Mouse (Mus musculus) common myeloid progenitor, adult 5-6 weeks (primary cell): ENCODE measurements around the gene Atf3. TPM values are rescaled to one million over a fixed set of nuclear protein-coding genes. Genes with fewer than 3 reads are reported as not detected.
A peak's percentile ranks its signal among the peaks of the same experiment; 100 is the strongest.

Experiments used
- ATAC-seq: replicated peaks from 2 replicates; pipeline ENCODE4 v1.8.0; 2016; ENCODE audit warnings: low read depth, mild to moderate bottlenecking, moderate TSS enrichment, inconsistent platforms; ENCODE audit not compliant: poor library complexity, severe bottlenecking
- total RNA-seq: library from RNA; stranded (forward); fragments of 200-1000, 187-1606 nt; gene quantifications from 2 replicates; pipeline ENCODE4 v1.2.3, GENCODE M21; 2017

Atf3 gene
- 17.2 and 39.8 TPM in 2 replicates for total RNA-seq

DNA sequence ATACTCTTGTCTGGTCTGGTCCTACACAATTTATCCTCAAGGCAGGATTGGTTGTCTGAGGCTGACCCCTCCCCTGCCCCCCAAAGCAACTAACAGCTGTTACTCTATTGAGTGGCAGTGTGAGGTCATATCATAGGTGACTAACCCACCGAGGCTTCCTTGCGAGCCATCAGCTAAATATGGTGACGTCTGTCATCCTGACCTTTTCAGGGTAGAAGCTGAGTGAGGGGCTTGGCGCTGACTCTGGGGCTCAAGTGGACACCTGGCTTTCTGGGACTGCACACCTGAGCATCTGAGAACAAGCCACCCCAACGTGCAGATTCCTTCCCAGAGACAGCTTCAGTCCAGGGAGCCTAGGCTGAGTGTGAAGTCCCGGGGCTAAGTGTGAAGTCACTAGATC, at the start of gene Atf3:
Gene Atf3 (minus strand): TSS at position 101 of the 400 bp plus-strand sequence.
- ATAC-seq: no peak

DNA sequence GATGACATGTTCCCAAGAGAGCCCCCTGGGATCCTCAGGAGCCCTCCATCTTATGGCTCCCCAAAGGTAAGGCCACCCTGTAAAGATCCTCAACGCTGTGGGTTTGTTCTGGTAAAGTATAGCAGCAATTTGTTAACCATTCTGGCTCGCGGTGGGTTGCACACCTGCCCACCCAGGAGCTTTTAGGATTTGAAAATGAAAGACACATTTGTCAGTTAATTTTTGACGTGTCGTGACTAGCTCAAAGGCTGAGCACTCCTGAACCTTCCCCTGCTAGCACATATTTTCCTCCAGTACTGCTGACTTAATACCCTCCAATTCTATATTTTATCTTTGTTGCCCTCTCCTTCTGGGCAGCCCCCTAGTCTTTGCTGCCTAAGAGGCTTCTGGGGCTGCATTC, 49.3 kb upstream of the Atf3 start:
- no peak for ATAC-seq

DNA sequence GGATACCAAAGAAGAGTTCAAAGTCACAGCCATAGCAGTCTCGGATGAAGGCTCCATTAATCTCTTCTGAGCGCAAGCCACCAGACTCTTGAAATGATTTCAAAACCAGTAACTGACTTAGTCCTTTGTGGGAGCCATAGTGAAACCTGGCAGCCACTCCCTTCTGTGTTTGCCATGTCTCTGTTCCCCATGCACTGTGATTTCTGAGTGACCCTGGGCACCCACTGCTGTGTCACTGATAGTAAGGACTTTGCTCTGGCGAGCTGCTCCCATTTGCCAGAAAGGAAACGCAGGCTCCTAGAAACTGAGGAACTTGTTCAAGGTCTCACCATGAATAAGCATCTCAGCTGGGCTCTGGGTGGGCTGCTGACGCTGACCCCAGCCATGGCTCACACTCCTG, 45.6 kb upstream of the Atf3 start:
- ATAC-seq: no peak

DNA sequence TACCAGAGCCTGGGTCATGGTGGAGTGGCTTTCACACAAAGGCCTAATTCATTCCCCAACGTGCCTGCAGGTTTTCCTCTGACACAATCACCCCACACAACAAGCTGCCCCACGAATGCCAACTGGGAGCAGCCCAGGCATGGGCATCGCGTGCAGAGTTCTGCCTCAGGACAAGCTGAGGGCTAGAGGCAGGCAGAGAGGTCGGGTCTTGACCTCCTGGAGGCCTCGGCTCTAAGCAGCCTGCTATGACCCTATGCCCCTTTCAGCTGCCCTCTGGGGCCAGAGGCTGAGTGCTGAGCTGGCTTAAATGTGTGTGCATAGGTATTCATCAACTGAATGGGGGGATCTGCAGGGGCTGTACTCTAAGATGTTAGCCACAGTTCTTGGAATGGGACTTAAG, 44.0 kb upstream of the Atf3 start:
- no peak for ATAC-seq

DNA sequence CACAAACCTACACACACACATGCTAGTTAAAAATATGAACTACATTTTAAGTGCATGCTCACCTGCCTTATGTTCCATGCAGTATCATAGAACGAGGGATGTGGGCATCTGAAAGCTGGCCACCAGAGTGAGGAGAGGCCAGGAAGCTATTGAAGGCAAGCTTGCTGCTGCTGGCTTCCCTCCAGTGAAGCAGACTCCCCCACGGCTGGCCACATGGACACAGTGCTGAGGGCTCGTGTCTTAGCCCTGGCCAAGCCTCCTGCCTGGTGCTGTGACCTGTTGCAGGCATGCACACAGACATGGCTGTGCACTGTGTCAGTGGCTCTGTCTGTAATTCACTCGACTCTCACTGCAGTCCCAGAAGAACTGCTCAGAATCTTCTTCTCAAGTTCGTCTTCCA, 41.8 kb upstream of the Atf3 start:
- no peak for ATAC-seq

DNA sequence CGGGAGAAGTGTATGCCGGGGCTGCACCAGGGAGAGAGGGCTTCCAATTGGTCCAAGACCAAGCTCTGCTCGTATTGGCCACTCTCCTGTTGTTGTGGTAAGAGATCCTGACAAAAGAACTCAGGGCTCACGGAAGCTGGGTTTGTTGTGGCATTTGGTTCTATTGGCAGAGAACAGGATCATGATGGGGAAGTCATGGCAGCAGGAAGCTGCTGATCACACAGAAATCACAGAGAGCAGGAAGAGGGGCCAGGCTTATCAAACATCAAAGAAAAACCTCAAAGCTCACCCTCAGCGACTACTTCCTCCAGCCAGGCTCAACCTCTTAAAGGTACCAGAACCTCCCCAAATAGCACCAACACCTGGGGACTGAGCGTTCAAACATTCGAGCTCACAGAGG, 41.3 kb upstream of the Atf3 start:
- peak; percentile 77 for ATAC-seq

DNA sequence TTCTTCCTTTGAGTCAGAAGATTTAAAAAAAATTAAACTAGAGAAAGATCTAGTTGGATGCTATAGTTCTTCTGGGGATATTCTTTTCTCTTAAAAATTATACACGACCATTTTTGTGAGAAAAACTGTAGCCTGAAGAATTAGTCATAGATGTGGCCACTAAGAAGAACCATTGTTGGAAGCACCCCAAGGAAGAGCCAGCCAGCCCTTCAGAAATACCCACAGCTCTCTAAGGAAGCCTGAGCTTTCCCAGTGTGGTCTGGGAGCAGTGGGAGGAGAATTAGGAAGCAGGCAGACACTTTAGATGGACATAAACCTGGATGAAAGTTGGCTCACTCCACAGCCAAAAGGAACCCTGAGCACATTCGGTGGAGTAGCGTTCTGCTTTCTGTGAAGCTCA, 40.7 kb upstream of the Atf3 start:
- no peak for ATAC-seq

DNA sequence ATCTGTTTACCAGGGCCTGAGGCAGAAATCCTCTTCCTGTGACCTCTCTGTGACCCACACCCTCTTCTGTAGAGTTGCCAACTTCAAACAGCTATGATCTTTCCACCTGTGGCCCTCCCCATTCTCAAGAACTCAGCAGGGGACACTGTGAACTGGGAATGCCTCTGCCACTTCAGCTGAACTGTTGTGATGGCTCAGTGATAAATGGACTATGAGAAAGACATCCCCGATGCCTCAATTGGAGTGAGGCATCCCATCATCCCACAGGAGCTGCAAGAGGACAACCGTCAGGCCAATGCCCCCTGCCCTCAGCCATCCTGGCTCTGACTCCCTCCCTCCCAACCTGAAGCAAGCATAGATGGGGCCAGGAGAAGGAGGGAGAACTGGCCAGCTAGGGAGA, 40.1 kb upstream of the Atf3 start:
- no peak for ATAC-seq

DNA sequence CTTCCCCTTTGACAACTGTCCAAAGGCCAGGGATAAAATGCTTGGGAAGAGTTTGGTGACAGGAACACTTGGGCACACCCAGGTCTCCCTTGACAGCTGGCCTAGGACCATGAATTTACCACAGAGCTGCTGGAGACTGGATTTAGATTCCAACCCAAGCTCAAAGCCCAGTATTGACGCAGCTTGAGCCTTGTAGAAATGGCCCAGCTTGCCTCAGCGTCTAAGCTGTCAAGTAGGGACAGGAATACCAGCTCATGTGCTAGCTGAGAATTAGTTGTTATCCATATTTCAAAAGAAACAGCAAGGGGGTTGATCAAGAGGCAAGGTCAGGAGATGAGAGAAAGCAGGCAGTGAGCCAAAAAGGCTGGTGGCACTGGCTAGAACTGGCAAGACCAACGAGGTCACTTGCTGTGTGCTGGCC, 39.5 kb upstream of the Atf3 start:
- ATAC-seq: no peak

DNA sequence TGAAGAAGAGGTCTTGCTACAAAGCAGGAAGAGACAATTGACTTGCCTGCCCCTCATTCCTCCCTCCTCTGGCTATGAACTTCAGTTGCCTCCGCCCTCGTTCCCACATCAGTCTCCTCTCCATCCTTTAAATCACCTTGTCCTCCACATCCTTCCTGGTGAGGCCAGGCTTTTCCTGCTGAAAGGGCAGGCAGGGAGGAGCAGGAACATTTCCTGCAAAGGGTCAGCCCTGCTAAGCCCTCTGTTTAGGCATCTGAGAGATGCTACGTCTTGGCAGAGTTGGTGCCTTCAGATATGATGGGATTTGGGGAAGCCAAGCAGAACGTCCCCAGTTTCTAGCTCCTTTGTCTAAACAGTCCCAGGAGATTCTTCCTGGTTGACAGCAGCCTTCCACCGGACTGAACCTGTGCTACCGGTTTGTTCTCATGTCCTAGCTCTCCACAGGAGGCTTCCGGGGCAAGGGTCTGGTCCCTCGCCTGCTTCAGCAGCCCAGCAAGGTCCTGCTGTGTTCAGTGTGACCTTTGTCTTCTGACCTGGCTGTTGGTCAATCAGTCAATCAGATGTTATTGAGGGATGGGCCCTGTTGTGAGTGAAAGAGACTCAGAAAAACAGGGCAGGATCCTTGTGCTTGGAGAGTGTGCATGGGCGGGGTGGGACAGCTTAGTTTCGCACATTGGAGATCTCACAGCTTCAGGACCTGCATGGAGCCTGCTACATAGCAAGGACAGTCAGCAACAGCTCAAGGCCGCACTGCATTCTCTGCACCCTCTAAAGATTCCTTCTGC, 38.9 kb upstream of the Atf3 start:
- ATAC-seq: no peak

DNA sequence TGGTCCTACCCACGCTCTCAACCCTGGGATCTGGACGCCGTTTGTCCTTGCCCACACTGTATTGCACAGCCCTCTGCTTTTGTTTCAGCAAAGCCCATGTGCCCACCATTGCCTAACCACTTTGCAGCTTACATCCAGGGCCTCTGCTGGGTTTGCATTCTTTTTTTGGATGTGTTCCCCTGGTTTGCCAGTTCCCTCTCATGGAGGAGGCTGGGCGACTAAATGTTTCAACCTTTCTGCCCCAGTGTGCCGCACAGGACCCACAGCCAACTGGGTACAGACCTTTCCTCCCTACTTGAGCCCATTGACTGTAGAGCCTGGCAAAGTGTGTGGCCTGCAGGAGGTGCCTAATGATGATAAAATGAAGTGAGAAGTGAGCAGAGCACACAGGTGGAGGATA, 38.3 kb upstream of the Atf3 start:
- ATAC-seq: no peak

DNA sequence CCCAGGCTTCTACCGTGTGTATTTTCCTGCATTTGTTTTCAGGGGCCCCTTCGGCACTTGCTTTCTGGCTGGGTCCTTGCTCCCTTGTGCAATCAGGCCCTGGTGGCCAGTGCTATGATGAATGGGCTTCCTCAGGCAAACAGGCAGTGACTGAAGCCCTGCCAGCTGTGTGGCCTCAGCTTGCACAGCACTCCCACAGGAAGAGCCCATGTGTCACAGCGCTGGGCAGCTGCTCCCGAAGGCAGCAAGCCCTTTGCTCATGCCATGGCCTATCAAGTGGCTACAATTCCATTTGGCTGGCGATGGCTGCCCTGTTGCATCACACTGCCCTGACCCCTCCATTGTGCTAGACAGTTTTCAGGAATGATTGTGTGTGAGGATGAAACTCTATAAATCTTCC, 36.6 kb upstream of the Atf3 start:
- peak; percentile 33 for ATAC-seq

DNA sequence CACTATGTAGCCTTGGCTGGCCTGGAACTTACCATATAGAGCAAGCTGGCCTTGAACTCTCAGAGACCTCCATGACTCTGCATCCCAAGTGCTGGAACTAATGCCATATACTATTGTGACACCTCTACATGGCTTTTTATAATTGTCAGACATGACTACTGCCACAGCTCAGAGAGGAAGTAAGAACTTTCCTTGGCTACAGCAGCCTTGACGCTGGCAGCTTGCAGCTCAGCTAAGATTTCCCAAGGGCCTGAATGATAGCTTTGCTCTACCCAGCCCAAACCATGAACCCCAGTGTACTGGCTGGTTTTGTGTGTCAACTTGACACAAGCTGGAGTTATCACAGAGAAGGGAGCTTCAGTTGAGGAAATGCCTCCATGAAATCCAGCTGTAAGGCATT, 35.8 kb upstream of the Atf3 start:
- ATAC-seq: peak; percentile 26

DNA sequence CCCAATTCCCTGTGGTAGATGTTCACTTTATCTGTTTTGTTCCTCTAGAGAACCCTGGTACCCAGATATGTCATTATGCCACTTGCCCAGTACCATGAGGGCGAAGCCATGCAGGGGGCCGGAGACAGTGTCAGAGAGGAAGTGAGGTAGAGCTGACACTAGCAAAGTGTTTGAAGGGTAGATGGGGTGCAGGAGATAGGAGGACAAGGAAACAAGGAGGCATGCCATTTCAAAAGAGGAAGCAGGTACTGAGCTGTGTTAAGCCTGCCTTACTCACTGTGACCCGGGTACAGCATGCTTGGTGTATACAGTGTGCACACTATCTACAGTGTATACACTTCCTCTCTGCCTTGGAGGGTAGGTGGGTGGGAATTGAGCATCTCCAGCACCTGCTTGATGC, 32.1 kb upstream of the Atf3 start:
- ATAC-seq: peak; percentile 91

DNA sequence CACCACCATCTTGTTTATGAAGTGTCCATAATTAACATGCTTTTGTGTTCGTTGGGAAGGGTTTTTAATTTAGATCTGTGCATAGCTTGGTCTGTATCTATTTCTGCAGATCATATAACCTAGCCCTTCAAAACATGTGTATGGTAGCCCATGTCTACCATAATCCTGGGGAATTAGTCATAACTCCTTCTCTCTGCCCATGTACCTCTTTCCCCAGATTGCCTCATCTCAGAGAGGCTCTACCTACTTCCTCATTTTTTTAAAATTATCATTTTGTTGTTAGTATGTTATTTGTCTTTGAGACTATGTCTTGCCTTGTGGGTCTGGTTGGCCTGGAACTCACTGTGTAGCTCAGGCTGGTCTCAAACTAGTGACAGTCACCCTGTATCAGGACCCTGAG, 30.6 kb upstream of the Atf3 start:
- peak; percentile 55 for ATAC-seq

DNA sequence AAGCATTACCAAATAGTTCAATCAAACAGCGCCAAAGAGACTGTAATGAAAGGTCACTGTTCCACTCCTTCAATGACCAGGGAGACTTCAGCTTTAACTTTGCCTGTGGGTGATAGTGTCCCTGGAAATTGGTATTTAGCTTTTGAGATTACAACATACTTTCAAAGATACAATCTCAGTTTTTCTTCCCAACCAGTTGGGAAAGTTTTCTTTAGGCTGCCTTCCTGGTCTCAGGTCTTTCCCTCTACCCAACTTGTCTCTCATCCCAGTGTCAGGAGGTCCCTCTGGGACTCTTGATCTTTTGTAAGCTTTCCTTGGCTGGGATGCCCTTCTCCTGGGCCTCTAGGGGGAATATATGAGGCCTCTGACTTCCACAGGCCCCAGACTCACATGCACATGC, 29.7 kb upstream of the Atf3 start:
- no peak for ATAC-seq

DNA sequence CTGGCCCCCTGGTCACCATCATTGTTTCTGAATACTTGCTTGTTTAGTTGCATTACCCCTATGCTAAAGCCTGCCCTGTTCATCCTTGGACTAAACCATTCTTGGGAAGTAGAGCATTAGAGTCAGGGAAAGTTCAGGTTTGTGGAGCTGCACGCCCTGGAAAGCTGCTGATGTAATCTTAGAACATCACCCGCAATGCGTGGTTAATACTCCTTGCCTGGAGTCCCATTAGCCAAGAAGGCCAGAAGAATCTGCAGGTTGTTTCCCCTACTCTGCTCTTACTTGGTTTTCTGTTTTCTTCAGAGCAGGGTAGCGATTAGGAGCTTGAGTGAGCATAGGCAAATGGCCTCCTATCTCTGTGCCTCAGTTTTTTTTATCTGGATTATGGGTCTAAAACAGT, 26.0 kb upstream of the Atf3 start:
- no peak for ATAC-seq

DNA sequence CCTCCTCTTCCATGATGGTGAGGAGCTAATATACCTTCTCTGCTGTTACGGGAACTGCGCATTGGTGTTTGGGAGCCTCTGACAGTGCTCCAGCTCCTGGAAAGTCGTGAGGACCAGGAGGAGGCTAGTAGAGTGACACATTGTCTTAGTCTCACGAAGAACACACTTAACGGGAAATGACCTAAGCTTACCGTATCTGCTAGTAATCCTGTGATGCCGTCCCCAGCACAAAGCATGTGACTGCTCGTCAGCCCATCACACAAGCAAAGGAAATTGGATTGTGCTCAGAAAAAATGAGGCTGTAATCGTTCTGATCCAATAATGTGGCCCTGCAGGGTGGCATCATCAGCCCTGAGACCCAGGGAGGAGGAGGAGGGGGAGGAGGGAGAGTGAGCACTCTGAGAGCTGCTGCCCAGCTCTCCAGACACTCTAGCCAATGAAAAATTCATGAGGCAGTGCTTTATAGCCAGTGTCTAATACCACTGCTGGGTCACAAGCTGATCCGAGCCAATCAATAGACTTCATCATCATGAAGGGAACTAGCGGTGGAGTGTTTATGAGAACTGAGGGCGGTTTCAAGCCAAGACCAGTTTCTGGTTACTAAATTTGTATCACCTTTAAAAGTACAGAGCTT, 24.3 kb upstream of the Atf3 start:
- ATAC-seq: no peak

DNA sequence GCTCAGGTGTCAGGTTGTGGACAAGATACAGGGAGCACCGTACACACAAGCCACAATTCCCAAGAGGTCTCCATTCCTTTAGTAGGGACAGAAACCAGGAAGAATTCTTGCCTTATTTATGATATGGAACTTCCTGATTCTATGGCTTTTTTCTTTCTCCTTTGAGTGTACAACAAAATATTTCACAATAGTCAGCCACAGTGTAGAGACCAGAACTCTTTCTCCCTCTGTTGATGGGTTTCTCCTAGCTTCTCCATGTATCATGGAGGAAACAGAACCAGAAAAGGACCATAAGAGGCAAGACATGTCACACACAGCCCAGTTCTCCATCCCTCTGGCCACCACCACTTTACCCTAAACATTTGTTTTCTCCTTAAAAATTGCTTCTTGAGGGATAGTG, 23.7 kb upstream of the Atf3 start:
- no peak for ATAC-seq

DNA sequence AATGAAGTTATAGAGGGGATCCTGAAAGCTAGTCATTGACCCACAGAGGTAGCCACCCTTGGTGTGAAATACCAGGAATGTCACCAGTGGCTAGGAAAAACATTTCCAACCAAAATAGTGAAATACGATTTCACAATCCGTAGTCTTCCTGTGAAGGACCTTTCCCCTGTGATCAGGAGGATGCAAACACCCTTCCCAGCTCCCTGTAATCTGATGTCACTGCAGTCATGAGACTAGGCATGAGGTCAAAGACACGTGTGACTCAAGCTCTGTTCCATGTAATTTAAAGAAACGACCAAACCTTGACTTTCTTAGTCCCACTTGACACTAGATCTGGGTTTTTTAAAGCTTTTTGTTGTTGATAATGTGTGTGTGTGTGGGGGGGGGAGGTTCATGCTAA, 21.8 kb upstream of the Atf3 start:
- ATAC-seq: no peak

DNA sequence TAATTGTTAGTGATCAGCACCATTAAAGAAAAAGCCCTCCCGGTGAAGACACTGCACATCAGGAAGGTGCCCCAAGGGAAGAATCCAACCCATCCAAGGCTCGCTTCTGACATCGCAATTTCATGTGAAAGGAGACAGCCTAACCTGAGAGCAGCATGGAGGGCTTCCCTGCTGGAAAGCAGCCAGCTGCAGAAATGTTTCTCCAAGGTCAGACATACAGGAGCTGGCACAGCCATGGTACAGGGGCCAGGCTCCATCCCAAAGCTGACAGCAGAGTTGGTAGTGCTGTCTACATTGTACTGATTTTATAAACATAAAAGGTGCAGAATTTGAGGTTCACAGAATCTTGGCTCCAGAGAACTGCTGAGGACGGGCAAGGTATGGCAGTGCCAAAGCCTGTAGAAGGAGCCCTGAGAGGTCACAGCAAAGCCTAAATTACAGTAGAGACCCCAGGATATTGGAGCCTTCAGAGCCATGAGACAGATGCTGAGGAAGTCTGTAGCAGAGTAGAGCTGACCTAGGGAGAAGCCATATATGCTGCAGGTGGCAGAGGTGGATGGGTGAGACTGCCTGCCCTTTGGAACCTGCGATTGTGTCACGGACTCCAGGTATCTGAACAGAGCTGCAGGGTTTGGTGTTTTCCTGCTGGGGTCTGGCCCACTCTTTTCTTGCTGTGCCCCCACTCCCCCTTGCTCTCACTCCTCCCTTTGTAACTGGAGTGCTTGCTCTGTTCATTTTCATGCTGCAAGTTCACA, 18.1 kb upstream of the Atf3 start:
- ATAC-seq: no peak
